Mouse (Mus musculus) intestine, embryonic 15.5 days (tissue): ENCODE measurements at regions not wholly inside any gene's neighbourhood (a gene's known extent, or its start where the extent isn't known, plus 50 kb on each side); places are given as distances from the start of the nearest gene placed in this dataset.

Source experiments
- ATAC-seq: fragments of 200-750 bp; cut with Nextera tagmentation; 2 replicates; pipeline ENCODE4 v1.8.0; 2017; ENCODE audit warnings: moderate TSS enrichment, moderate library complexity
- H3K27ac ChIP-seq: fragments of 300-500 bp; sonication (generic); 2 replicates; pipeline ENCODE4 v1.5.1; 2015; ENCODE audit warnings: mild to moderate bottlenecking, inconsistent platforms
- H3K27me3 ChIP-seq: fragments of 300-500 bp; sonication (generic); replicated peaks from 2 replicates; pipeline ENCODE4 v1.6.1; 2015; ENCODE audit warnings: inconsistent platforms
- H3K36me3 ChIP-seq: fragments of 300-500 bp; sonication (generic); 2 replicates; pipeline ENCODE4 v1.6.1; 2015; ENCODE audit warnings: inconsistent platforms
- H3K4me1 ChIP-seq: fragments of 300-500 bp; sonication (generic); replicated peaks from 2 replicates; pipeline ENCODE4 v1.6.1; 2015; ENCODE audit warnings: inconsistent platforms
- H3K4me2 ChIP-seq: fragments of 300-500 bp; sonication (generic); replicated peaks from 2 replicates; pipeline ENCODE4 v1.6.1; 2015; ENCODE audit warnings: mild to moderate bottlenecking, inconsistent platforms
- H3K4me3 ChIP-seq: fragments of 300-500 bp; sonication (generic); replicated peaks from 2 replicates; pipeline ENCODE4 v1.5.1; 2015; ENCODE audit warnings: inconsistent platforms
- H3K9ac ChIP-seq: fragments of 300-500 bp; sonication (generic); 2 replicates; pipeline ENCODE4 v1.6.1; 2015; ENCODE audit warnings: inconsistent platforms
- H3K9me3 ChIP-seq: fragments of 300-500 bp; sonication (generic); 2 replicates; pipeline ENCODE4 v1.6.1; 2016; ENCODE audit warnings: inconsistent platforms
- WGBS: fragments of 180-500 bp; shearing (Covaris S2); methylation state at CpG from one replicate; pipeline ENCODE4 v1.1.7; 2015; 5-methylcytosine and 5-hydroxymethylcytosine counted together

DNA sequence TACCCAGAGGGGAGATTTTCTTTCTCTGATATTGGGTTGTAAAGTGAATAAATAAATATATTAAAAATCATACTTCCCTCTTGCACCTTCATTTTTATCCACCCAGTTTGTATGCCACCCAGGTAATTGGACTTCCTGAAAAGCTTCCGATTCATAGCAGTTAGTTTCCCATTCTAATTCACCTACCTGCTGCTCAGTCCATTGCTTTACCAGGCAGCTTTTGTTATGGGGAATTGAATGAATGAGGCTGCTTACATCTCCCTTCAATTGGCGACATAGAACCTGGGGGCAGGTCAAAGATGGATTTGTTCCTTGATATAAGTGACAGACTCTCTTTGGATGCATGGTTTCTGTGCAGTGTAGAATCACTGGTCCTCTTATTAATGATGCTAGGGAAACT, 169.5 kb downstream of the Tpbg start:
- no peak for ATAC-seq
- Histone ChIP-seq H3K27ac (no peak overlapping the region), H3K9me3 (no peaks in the 10 kb centered on the region), H3K4me1 (no peaks in the 10 kb centered on the region), H3K9ac (no peak overlapping the region), H3K36me3 (no peaks in the 10 kb centered on the region), H3K27me3 (no peaks in the 10 kb centered on the region), H3K4me3 (no peak overlapping the region), H3K4me2 (no peak overlapping the region)
- WGBS: 81% methylated on average over 2 of the region's 2 CpGs

DNA sequence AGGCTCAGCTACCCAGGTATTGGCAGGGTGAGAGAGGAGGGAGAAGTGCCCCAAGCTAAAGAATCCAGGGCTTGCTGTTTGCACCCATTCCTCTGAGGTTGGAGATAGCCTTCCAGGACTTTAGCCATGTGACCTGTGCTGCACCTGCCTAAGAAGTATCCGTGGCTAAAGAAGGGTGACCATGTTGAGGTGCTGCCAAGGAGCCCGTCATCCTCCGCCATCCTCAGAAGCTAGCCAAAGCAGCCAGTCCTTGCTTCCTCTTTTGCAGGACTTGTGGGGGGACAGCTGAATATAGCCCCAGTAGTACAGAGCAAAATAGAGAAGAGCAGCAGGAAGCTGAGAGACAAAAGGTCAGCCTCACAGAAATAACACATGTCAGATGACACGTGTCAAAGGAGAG, 173.7 kb downstream of the Tpbg start:
- Histone ChIP-seq H3K36me3 (no peaks in the 10 kb centered on the region), H3K9me3 (no peaks in the 10 kb centered on the region), H3K4me2 (no peak overlapping the region), H3K27me3 (no peaks in the 10 kb centered on the region), H3K4me3 (no peak overlapping the region), H3K4me1 (no peaks in the 10 kb centered on the region), H3K27ac (no peak overlapping the region), H3K9ac (no peak overlapping the region)
- 73% methylated on average over 4 of the region's 4 CpGs for WGBS
- ATAC-seq: no peak

DNA sequence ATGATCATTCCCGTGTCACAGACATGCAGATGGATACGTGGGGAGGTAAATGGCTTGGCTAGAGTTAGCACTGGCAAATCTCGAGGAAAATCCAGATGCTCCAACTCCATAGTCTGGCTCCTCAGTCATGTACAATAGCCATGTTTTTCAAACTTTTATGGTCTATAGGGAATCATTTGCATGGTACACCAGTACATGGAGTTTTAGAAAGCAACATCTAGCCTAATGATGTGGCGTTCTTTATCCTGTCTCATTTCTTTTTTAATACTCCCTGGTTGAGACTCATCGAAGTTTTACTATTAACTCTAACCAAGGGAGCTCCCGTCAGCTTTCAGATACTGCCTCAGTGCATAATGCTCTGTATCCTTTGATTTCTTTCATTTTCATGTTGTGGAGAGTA, 178.0 kb downstream of the Tpbg start:
- Histone ChIP-seq H3K9ac (no peak overlapping the region), H3K27ac (no peak overlapping the region), H3K4me3 (no peak overlapping the region), H3K9me3 (no peaks in the 10 kb centered on the region), H3K36me3 (no peaks in the 10 kb centered on the region), H3K27me3 (no peaks in the 10 kb centered on the region), H3K4me1 (no peaks in the 10 kb centered on the region), H3K4me2 (no peak overlapping the region)
- no peak for ATAC-seq
- 86% methylated on average over 6 of the region's 6 CpGs for WGBS

DNA sequence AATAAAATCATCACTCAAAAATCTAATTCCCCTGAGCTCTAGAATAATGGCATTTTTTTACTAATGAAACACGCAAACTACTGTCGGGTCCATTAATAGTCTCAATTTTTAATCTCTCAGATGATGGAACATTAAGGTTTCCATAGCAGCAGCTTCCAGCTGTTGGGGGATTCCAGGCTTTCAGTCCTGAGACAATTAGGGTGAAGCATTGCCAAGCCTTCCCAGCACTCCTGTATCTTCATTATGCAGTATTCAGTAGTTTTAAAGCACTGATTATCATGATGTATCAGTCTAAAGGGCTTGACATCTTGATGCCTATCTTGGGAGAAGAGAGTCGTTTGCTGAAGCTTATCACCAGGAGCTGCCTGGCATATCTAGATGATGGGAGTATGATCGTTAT, 178.6 kb downstream of the Tpbg start:
- Histone ChIP-seq H3K27me3 (no peaks in the 10 kb centered on the region), H3K4me2 (no peak overlapping the region), H3K27ac (no peak overlapping the region), H3K4me1 (no peaks in the 10 kb centered on the region), H3K9ac (no peak overlapping the region), H3K36me3 (no peaks in the 10 kb centered on the region), H3K9me3 (no peaks in the 10 kb centered on the region), H3K4me3 (no peak overlapping the region)
- ATAC-seq: no peak
- WGBS: 81% methylated on average over 4 of the region's 4 CpGs

DNA sequence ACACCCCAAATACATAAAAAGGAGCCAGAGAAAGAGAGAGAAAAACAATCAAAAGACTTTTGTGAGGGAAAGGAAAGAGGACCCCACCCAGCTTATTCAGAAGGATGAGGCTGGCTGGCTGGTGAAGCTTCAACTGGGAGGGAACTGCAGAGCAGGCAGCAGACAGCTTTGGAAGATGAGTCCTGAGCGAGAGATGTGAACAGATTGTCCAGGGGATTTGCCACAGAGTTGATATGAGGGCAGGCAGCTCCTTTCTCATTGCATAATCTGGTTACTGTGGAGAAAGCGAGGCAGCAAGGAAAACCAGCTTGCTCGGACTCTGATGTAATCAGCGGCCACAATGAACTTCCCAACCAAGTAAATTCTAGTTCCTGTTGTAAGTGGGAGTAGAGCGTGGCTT, 188.6 kb downstream of the Tpbg start:
- H3K9me3 ChIP-seq: no peaks in the 10 kb centered on the region
- H3K27me3 ChIP-seq: no peaks in the 10 kb centered on the region
- no peak for ATAC-seq

DNA sequence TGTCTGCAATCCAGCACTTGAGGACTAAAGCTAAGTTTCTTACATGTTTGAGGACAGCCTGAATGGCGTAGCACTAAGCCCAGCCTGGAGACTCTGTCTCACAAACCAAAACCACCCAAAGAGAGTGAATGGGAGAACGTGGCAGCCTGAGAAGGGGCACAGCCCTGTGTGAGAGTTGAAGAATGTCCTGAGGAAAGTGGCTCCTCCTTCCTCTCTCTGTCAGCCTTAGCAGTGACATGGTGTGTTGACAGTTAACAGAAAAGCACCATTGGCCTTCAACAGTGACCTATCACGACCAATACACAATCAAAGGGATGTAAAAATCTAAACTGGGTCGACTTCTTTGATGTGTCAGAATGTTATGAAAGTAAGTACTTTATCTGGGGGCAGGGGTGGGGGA, 201.9 kb downstream of the Tpbg start:
- Histone ChIP-seq H3K9ac (no peak overlapping the region), H3K4me2 (no peak overlapping the region), H3K27me3 (no peaks in the 10 kb centered on the region), H3K4me1 (no peaks in the 10 kb centered on the region), H3K9me3 (no peaks in the 10 kb centered on the region), H3K4me3 (no peak overlapping the region), H3K36me3 (no peaks in the 10 kb centered on the region), H3K27ac (no peak overlapping the region)
- WGBS: 36% methylated on average over 4 of the region's 4 CpGs
- ATAC-seq: no peak

More for the DNA sequence above, 188.6 kb downstream of the Tpbg start:
- no peak overlapping the region for H3K9ac ChIP-seq
- no peak overlapping the region for H3K27ac ChIP-seq
- no peaks in the 10 kb centered on the region for H3K36me3 ChIP-seq
- H3K4me3 ChIP-seq: no peak overlapping the region
- no peak overlapping the region for H3K4me2 ChIP-seq
- 58% methylated on average over 5 of the region's 5 CpGs for WGBS
- no peaks in the 10 kb centered on the region for H3K4me1 ChIP-seq

DNA sequence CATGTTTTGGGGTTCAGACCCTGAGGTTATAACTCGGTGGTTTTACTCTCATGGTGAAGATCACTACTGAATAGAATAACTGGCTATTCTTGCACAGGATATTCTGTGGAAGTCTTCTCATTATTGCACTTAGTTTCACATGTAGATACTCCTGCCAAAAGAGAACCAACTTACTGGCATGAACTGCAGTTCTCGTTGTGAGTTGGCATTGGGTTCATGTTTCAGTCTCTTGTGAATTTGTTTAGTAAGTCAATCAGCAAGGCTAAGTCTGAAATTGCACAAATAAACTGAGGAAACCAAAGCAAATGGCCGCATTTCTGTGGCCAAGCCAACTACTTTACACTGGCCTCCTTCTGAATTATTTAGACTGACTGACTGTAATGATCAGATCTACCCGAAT, 215.9 kb downstream of the Tpbg start:
- no peak for ATAC-seq
- no peaks in the 10 kb centered on the region for H3K4me1 ChIP-seq
- no peaks in the 10 kb centered on the region for H3K27me3 ChIP-seq
- no peak overlapping the region for H3K4me3 ChIP-seq
- 92% methylated on average over 4 of the region's 4 CpGs for WGBS
- H3K4me2 ChIP-seq: no peak overlapping the region
- no peak overlapping the region for H3K9ac ChIP-seq
- no peaks in the 10 kb centered on the region for H3K36me3 ChIP-seq
- no peak overlapping the region for H3K27ac ChIP-seq
- no peaks in the 10 kb centered on the region for H3K9me3 ChIP-seq

DNA sequence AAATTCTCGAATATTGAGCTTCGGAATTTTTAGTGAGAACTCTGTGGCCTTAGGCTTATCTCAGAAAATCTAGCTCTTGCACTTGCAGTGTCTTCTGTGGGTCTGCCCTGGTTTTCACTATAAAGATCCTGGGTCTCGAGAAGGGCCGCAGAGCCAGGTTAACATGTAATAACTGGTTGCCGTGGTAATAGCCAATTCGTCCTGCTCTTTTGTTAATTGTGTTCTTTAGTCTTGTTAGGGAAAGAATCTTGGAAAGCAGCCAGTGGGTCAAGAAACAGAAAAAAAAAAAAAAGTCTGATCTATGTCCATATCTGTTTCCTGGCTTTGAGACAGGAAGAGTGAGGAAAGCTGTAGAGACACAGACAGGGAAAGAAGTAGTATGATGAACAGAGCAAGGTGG, 217.9 kb downstream of the Tpbg start:
- no peaks in the 10 kb centered on the region for H3K36me3 ChIP-seq
- no peaks in the 10 kb centered on the region for H3K9me3 ChIP-seq
- H3K4me3 ChIP-seq: no peak overlapping the region
- no peaks in the 10 kb centered on the region for H3K27me3 ChIP-seq
- ATAC-seq: no peak
- no peak overlapping the region for H3K9ac ChIP-seq
- no peaks in the 10 kb centered on the region for H3K4me1 ChIP-seq
- 47% methylated on average over 6 of the region's 6 CpGs for WGBS
- H3K4me2 ChIP-seq: no peak overlapping the region
- no peak overlapping the region for H3K27ac ChIP-seq

DNA sequence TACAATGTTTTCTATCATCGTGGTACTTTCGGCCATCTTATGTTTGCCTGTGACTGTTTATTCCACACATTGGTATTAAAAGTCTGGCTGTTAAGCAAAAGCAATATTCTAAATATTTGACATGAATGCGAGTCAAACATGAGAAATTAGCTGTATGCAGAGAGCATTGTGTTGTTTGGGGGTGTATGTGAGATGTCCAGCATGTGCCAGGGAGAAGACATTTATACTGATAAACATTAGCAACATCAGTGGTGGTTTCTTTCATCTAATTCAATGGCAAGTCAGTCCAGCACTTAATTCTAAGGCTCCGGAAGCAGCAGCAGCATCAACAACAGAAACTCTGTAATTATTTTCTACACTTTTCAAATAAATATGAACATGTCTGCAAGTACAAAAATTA, 219.1 kb downstream of the Tpbg start:
- H3K27ac ChIP-seq: no peak overlapping the region
- no peak overlapping the region for H3K4me2 ChIP-seq
- ATAC-seq: no peak
- H3K4me1 ChIP-seq: no peaks in the 10 kb centered on the region
- no peak overlapping the region for H3K9ac ChIP-seq
- H3K27me3 ChIP-seq: no peaks in the 10 kb centered on the region
- 80% methylated on average over 4 of the region's 4 CpGs for WGBS
- H3K4me3 ChIP-seq: no peak overlapping the region
- H3K9me3 ChIP-seq: no peaks in the 10 kb centered on the region
- no peaks in the 10 kb centered on the region for H3K36me3 ChIP-seq

DNA sequence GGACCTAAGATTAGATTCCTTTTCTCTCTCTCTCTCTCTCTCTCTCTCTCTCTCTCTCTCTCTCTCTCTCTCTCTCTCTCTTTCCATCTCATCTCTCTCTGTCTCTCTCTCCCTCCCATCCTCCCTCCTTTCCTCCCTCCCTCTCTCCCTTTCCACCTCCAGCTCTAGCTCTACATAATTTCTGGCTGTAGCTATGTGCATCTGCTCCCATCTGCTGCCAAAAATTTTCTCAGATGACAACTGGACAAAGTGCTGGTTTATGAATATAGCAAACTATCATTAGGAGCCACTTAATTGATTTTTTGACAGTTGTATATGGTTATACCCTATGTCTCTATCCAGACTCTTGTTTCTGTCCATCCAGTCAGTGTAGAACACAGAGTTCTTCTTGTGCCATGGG, 237.1 kb downstream of the Tpbg start:
- ATAC-seq: no peak
- Histone ChIP-seq H3K4me2 (no peak overlapping the region), H3K4me3 (no peak overlapping the region), H3K36me3 (no peaks in the 10 kb centered on the region), H3K27ac (no peak overlapping the region), H3K9ac (no peak overlapping the region), H3K9me3 (no peaks in the 10 kb centered on the region), H3K27me3 (no peaks in the 10 kb centered on the region), H3K4me1 (no peaks in the 10 kb centered on the region)

DNA sequence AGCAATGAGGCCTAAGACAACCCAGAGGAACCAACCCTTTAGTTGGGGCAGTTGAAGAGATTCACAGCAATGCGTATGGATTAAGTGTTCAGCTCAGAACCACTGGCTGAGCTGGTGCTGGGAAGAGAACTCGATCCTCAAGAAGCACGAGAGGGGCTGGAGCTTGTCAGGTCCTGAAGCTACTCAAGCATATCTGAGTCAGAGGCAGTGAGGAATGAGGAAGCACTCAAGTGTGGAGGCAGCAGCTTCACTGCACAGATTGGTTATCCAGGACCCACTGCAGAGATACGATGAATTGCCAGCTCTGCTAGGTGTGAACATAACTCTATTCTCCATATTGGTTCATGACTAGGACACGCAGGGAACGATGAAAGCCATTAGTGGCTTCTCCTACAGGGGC, 239.7 kb downstream of the Tpbg start:
- Histone ChIP-seq H3K27me3 (no peaks in the 10 kb centered on the region), H3K9ac (no peak overlapping the region), H3K4me1 (no peaks in the 10 kb centered on the region), H3K4me3 (no peak overlapping the region), H3K4me2 (no peak overlapping the region), H3K27ac (no peak overlapping the region), H3K36me3 (no peaks in the 10 kb centered on the region), H3K9me3 (no peaks in the 10 kb centered on the region)
- ATAC-seq: no peak
- WGBS: 60% methylated on average over 6 of the region's 6 CpGs

DNA sequence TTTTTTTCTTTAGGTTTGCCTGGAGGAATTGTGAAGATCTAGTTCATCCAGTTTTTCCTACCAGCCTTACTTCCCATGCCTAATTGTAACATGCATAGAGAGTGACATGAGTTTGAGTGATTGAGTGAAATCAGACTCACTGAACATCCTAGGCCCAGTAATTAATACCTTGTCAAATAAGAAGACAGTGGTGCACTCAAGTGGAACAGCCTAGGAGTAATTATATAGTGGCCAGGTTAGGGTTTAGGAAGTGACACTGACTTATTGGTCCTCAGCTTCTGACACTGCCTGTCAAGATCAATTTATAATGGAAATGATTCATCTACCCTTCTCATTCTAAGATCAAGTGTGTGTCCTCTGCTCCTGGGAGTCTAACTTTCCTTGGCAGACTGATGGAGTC, 250.8 kb downstream of the Tpbg start:
- Histone ChIP-seq H3K27ac (no peak overlapping the region), H3K4me2 (no peak overlapping the region), H3K36me3 (no peaks in the 10 kb centered on the region), H3K9me3 (no peaks in the 10 kb centered on the region), H3K9ac (no peak overlapping the region), H3K27me3 (no peaks in the 10 kb centered on the region), H3K4me3 (no peak overlapping the region), H3K4me1 (no peaks in the 10 kb centered on the region)
- ATAC-seq: no peak

DNA sequence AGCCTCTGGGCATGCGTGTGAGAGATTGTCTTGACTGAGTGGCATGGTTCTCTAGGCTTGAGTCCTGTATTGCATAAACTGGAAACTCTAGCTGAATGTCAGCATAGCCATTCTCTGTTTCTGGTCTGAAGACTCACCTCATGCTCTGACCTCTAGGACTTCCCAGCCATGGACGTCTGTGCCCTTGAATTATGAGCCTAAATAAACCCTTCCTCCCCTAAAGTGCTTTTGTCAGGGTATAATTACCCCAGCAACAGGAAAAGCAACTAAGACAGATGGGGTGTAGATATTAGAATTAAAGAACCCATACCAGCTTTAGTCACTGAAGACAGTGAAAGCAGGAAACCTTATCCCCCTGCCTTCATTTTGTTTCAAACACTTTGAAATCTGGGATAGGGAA, 253.3 kb downstream of the Tpbg start:
- Histone ChIP-seq H3K27me3 (no peaks in the 10 kb centered on the region), H3K27ac (no peak overlapping the region), H3K4me2 (no peak overlapping the region), H3K4me3 (no peak overlapping the region), H3K9ac (no peak overlapping the region), H3K36me3 (no peaks in the 10 kb centered on the region), H3K4me1 (no peaks in the 10 kb centered on the region), H3K9me3 (no peaks in the 10 kb centered on the region)
- no peak for ATAC-seq
- 61% methylated on average over 2 of the region's 2 CpGs for WGBS

DNA sequence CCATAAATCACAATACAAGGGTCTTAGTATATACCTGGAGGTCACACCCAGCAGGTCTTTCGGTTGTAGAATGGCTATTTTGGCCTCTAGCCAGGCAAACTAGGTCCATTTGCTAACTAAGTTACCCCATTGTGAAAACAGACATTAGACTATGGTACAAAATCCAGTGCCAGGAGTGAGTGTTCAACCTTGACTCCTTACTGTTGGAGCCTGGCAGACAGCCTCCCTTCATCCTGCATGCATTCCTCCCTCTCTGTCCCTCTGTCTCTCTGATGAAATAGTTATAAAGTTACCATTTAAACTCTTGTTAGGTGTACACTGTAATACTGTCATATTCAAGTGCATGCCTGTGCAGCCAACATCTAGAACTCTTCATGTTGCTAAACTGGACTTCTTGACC, 254.1 kb downstream of the Tpbg start:
- WGBS: 69% methylated on average over 1 of the region's 1 CpGs
- no peak for ATAC-seq
- Histone ChIP-seq H3K36me3 (no peaks in the 10 kb centered on the region), H3K4me1 (no peaks in the 10 kb centered on the region), H3K9ac (no peak overlapping the region), H3K4me2 (no peak overlapping the region), H3K27me3 (no peaks in the 10 kb centered on the region), H3K9me3 (no peaks in the 10 kb centered on the region), H3K27ac (no peak overlapping the region), H3K4me3 (no peak overlapping the region)
